Mouse (Mus musculus) hindbrain, embryonic 15.5 days (tissue): ENCODE measurements around the gene Adcy3. TPM values are rescaled to one million over a fixed set of nuclear protein-coding genes. Genes with fewer than 3 reads are reported as not detected.
A peak's percentile ranks its signal among the peaks of the same experiment; 100 is the strongest.

Experiments used
- ATAC-seq: fragments of 200-750 bp; cut with Nextera tagmentation; 2 replicates; pipeline ENCODE4 v1.8.0; 2017; ENCODE audit warnings: low read depth, moderate number of reproducible peaks, moderate TSS enrichment; ENCODE audit not compliant: low FRiP score
- H3K27ac ChIP-seq: fragments of 300-500 bp; sonication (generic); replicated peaks from 2 replicates; pipeline ENCODE4 v1.5.1; 2015; ENCODE audit warnings: mild to moderate bottlenecking, inconsistent platforms
- H3K27me3 ChIP-seq: fragments of 300-500 bp; sonication (generic); 2 replicates; pipeline ENCODE4 v1.6.1; 2015; ENCODE audit warnings: control low read depth, inconsistent platforms
- H3K36me3 ChIP-seq: fragments of 300-500 bp; sonication (generic); 2 replicates; pipeline ENCODE4 v1.6.1; 2015; ENCODE audit warnings: control low read depth, inconsistent platforms
- H3K4me1 ChIP-seq: fragments of 300-500 bp; sonication (generic); replicated peaks from 2 replicates; pipeline ENCODE4 v1.6.1; 2015; ENCODE audit warnings: control low read depth, inconsistent platforms
- H3K4me2 ChIP-seq: fragments of 300-500 bp; sonication (generic); 2 replicates; pipeline ENCODE4 v1.6.1; 2015; ENCODE audit warnings: moderate library complexity, mild to moderate bottlenecking, inconsistent platforms
- H3K4me3 ChIP-seq: fragments of 300-500 bp; sonication (generic); 2 replicates; pipeline ENCODE4 v1.5.1; 2015; ENCODE audit warnings: mild to moderate bottlenecking, inconsistent platforms
- H3K9ac ChIP-seq: fragments of 300-500 bp; sonication (generic); 2 replicates; pipeline ENCODE4 v1.6.1; 2015; ENCODE audit warnings: inconsistent platforms
- H3K9me3 ChIP-seq: fragments of 300-500 bp; sonication (generic); 2 replicates; pipeline ENCODE4 v1.6.1; 2016; ENCODE audit warnings: control low read depth, inconsistent platforms
- WGBS: fragments of 180-500 bp; shearing (Covaris S2); methylation state at CpG from one replicate; pipeline ENCODE4 v1.1.7; 2015; 5-methylcytosine and 5-hydroxymethylcytosine counted together
- polyA plus RNA-seq: library from polyadenylated mRNA; unstranded; fragments of >200 nt; fragmentation: Nextera tagmentation; extraction: Ambion mirVana; gene quantifications from 2 replicates; pipeline ENCODE4 v1.2.1, GENCODE M21; 2015

Adcy3 gene
- polyA plus RNA-seq, 1 experiment from 2014 or later, result 17.7 TPM

DNA sequence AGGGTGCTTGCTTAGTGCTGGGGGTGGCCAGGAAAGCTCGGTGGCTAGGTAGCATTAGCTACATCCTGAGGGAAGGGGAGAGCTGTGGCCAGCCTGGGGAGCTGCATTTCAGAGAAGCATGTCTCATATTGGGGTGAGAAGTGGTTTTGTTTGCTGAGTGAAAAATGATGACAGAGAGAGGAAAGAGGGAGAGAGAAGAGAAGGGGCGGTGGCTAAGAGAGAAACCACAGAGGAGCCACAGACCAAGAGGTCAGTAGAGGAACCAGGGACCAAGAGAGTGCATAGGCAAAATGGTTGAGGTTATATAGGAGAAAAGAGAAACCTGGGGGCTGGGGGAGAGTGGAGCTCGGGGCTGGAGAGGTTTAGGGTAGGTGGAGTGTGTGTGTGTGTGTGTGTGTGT, 25.3 kb downstream of the Adcy3 start:
- H3K4me1 ChIP-seq, result no peaks in the 10 kb centered on the region
- H3K27me3 ChIP-seq, result no peaks in the 10 kb centered on the region
- no peak for ATAC-seq
- no peak overlapping the region for H3K27ac ChIP-seq
- H3K4me2 ChIP-seq, result no peak overlapping the region
- no peaks in the 10 kb centered on the region for H3K36me3 ChIP-seq
- H3K9ac ChIP-seq, result no peak overlapping the region
- 90% methylated on average over 3 of the region's 3 CpGs for WGBS
- H3K9me3 ChIP-seq, result no peaks in the 10 kb centered on the region
- H3K4me3 ChIP-seq, result no peak overlapping the region

DNA sequence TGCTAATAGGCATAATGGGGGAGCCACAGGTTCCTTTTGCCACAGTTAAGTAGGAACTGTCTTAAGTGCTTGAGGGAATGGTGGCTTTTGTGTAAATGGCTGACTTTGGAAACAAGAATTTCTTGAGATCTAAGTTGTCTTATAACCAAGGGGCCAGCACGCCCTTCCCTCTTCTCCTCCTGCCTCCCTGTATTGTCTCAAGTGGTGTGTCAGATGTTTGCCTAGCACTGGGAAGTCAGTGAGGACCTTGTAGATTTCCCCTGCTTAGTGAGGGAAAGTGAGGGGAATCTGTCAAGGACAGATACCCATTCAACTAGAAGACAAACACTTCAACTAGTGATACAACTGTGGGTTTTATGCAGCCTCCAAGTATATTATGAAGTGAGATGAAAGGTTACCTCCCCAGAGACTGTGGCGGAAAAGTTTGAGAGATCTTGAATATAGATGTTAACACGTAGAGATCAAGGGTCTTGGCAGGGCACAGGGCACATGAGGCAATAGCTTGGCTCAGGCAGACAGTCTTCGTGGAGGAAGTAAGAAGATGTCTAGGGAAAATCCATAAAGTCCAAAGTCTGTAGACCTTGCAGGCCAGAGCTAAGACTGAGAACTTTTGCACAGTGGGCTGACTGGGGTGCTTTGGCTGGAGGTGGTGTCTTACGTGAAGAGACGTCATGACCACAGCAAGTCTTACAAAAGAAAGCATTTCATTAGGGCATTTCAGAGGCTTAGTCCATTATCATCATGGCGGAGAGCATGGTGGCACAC, 26.1 kb downstream of the Adcy3 start:
- Histone ChIP-seq H3K4me1 (no peaks in the 10 kb centered on the region), H3K36me3 (no peaks in the 10 kb centered on the region), H3K9me3 (no peaks in the 10 kb centered on the region), H3K27ac (no peak overlapping the region), H3K27me3 (no peaks in the 10 kb centered on the region), H3K9ac (no peak overlapping the region), H3K4me2 (no peak overlapping the region), H3K4me3 (no peak overlapping the region)
- no peak for ATAC-seq
- 92% methylated on average over 7 of the region's 7 CpGs for WGBS

DNA sequence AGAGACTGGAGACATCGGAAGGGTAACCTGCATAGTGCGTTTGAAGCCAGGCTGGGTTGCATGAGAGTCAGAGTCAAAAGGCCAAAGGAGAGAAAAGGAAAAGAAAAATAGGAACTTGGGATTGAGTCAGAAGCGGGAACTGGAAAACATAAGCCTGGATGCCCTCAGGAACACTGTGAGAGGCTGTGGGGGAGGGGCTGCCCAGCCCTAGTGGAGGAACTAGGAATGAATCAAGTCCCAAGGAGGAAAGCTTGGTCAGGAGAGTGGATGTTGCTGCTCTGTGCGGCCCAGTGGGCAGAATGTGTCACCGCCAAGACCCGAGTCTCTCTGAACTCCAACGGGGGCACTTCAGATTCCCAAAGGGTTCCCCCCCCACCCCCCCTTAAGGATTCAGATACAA, 27.4 kb downstream of the Adcy3 start:
- Histone ChIP-seq H3K9me3 (no peaks in the 10 kb centered on the region), H3K4me1 (no peaks in the 10 kb centered on the region), H3K9ac (no peak overlapping the region), H3K27me3 (no peaks in the 10 kb centered on the region), H3K4me2 (no peak overlapping the region), H3K4me3 (no peak overlapping the region), H3K27ac (no peak overlapping the region), H3K36me3 (no peaks in the 10 kb centered on the region)
- WGBS, result 75% methylated on average over 7 of the region's 7 CpGs
- no peak for ATAC-seq

DNA sequence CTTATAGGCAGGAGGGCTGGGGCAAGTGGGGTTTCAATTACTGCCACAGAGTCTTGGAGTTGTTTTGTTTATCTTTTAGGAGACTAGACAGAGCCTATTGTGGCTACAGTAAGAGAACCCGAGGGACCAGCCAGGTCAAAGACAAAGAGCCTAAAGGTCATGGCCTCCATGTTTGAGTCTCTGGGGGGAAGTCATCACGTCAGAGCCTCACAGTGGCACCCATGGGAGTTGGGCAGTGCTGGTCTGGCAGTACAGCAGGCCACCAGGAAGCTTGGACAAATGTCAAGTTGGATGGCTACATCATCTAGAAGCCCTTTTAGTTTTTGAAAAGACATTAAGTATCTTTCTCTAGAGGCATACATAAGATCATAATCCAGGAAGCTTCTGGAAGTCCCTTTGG, 30.0 kb downstream of the Adcy3 start:
- H3K4me3 ChIP-seq, result no peak overlapping the region
- no peaks in the 10 kb centered on the region for H3K27me3 ChIP-seq
- 27% methylated on average over 2 of the region's 2 CpGs for WGBS
- H3K9me3 ChIP-seq, result no peaks in the 10 kb centered on the region
- H3K27ac ChIP-seq, result no peak overlapping the region
- no peak for ATAC-seq
- H3K4me1 ChIP-seq, result no peaks in the 10 kb centered on the region
- no peak overlapping the region for H3K9ac ChIP-seq
- no peak overlapping the region for H3K4me2 ChIP-seq
- no peaks in the 10 kb centered on the region for H3K36me3 ChIP-seq

DNA sequence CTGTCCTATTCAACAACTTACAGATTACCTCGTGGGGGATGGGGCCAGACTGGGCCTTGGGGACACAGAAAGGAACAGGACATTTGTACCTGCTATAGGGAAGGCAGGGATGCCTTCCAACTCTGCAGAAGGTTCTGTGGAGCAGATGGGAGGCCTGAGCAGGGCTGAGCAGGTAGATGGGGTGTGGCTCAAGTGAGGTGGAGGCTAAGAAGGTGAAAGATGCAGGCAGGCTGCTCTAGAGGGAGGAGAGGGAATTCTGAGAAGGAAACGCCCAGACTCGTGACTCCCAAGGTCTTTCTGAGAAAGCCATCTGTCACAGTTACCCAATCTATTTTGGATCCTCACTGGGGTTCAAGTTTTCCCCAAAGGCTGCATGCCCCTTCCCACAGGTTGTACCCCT, 34.1 kb downstream of the Adcy3 start:
- WGBS, result 78% methylated on average over 3 of the region's 3 CpGs
- H3K36me3 ChIP-seq, result no peaks in the 10 kb centered on the region
- no peak overlapping the region for H3K9ac ChIP-seq
- H3K27ac ChIP-seq, result no peak overlapping the region
- no peaks in the 10 kb centered on the region for H3K9me3 ChIP-seq
- H3K4me2 ChIP-seq, result no peak overlapping the region
- H3K4me3 ChIP-seq, result no peak overlapping the region
- ATAC-seq, result no peak
- H3K4me1 ChIP-seq, result no peaks in the 10 kb centered on the region
- no peaks in the 10 kb centered on the region for H3K27me3 ChIP-seq

- Histone ChIP-seq H3K9me3 (no peaks in the 10 kb centered on the region), H3K36me3 (no peaks in the 10 kb centered on the region), H3K4me2 (no peak overlapping the region), H3K9ac (no peak overlapping the region), H3K4me1 (no peaks in the 10 kb centered on the region), H3K27ac (no peak overlapping the region), H3K27me3 (no peaks in the 10 kb centered on the region), H3K4me3 (no peak overlapping the region)
- 100% methylated on average over 1 of the region's 1 CpGs for WGBS
- ATAC-seq, result no peak
Observed at GRCm38 (mm10) chr12:4169058-4169457, 36.2 kb downstream of the Adcy3 start.

- Histone ChIP-seq H3K4me1 (no peaks in the 10 kb centered on the region), H3K36me3 (no peaks in the 10 kb centered on the region), H3K9me3 (no peaks in the 10 kb centered on the region), H3K4me3 (no peak overlapping the region), H3K27ac (no peak overlapping the region), H3K9ac (no peak overlapping the region), H3K27me3 (no peaks in the 10 kb centered on the region), H3K4me2 (no peak overlapping the region)
- ATAC-seq, result no peak
- WGBS, result 73% methylated on average over 5 of the region's 5 CpGs
Observed at GRCm38 (mm10) chr12:4169622-4170021, 36.7 kb downstream of the Adcy3 start.

DNA sequence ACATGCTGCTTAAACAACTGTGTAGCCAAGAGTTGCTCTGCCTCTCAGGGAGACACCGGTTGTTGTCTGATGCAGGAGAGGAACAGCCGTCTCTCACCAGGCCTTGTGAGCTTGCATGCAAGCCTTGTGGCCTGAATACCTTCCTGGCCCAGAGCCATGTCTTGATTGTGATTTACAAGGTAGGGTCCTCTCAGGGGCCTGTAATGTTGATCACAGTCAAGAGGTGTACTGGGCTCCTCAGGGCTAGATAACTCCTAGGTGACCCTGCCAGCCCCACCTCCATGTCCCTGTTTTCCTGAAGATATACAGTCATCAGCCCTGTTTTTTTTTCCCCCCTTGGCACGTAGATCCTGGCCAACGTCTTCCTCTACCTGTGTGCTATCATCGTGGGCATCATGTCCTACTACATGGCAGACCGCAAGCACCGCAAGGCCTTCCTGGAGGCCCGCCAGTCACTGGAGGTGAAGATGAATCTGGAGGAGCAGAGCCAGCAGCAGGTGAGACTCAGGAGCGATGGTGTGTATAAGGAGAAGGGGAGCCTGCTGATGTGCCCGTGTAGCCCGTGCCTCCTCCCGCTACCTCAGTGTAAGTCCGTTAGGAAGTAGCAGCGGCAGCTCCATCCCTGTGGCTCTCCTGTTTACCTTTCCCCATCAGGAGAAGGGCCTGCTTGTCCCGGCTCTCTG, 40.3 kb downstream of the Adcy3 start:
- ATAC-seq, result no peak
- Histone ChIP-seq H3K36me3 (no peaks in the 10 kb centered on the region), H3K9ac (no peak overlapping the region), H3K9me3 (no peaks in the 10 kb centered on the region), H3K27ac (no peak overlapping the region), H3K4me1 (no peaks in the 10 kb centered on the region), H3K4me2 (no peak overlapping the region), H3K27me3 (no peaks in the 10 kb centered on the region), H3K4me3 (no peak overlapping the region)
- WGBS, result 86% methylated on average over 15 of the region's 15 CpGs

GRCm38 (mm10) chr12:4178839-4179238, 45.9 kb downstream of the Adcy3 start:
- no peak overlapping the region for H3K9ac ChIP-seq
- 35% methylated on average over 5 of the region's 5 CpGs for WGBS
- no peaks in the 10 kb centered on the region for H3K27me3 ChIP-seq
- H3K4me3 ChIP-seq, result no peak overlapping the region
- ATAC-seq, result 0 out of 2 replicates have a peak, but pooled peaks have one; percentile 11
- no peak overlapping the region for H3K4me2 ChIP-seq
- no peaks in the 10 kb centered on the region for H3K4me1 ChIP-seq
- no peaks in the 10 kb centered on the region for H3K9me3 ChIP-seq
- no peaks in the 10 kb centered on the region for H3K36me3 ChIP-seq
- no peak overlapping the region for H3K27ac ChIP-seq

DNA sequence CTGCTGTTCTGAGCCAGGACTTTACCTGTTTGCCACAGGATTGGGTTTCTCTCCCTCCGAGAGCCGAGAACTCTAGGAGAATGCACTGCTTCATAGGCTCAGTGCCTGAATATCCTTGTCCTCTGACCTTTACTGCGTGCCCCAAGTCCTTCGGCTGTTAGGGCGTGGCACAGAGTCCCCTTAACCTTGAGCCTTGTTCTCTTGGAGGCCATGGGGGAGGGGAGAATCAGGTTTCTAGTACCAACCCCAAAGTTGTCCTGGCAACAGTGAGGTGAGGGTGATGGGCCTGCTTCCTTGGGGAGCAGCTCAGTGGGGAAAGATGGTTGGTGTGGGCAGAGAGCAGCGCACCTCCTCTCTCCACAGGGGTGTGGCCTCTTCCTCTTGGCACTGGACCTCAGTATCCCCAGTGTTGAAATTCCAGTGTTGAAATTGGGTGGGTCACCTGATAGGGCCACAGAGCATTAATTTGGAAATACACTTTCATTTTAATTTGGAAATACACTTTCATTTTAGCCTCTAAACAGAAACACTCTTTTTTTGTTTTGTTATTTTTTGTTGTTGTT, 46.8 kb downstream of the Adcy3 start:
- Histone ChIP-seq H3K9ac (no peak overlapping the region), H3K4me1 (no peaks in the 10 kb centered on the region), H3K9me3 (no peaks in the 10 kb centered on the region), H3K4me2 (no peak overlapping the region), H3K4me3 (no peak overlapping the region), H3K36me3 (no peaks in the 10 kb centered on the region), H3K27ac (no peak overlapping the region), H3K27me3 (no peaks in the 10 kb centered on the region)
- 82% methylated on average over 6 of the region's 6 CpGs for WGBS
- no peak for ATAC-seq

DNA sequence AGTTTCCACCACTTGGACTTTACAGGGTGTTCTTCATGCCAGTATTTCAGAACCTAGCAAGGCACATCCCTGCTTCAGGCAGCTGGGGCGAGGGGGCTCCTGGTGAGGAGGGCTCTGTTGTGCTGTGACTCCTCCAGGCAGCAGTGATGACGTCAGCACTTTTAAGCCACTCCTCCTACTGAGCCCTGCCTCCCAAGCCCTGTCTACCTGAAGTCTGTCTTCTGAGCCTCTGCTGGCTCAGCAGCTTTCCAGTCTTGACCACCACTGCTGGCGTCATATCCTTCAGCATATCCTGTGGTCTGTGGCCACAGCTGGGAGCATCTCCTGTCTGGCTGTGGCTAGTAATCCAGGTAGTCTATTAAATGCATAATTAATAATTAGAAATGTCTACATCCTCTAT, 47.6 kb downstream of the Adcy3 start:
- ATAC-seq, result no peak
- Histone ChIP-seq H3K4me3 (no peak overlapping the region), H3K4me1 (no peaks in the 10 kb centered on the region), H3K9me3 (no peaks in the 10 kb centered on the region), H3K27me3 (no peaks in the 10 kb centered on the region), H3K4me2 (no peak overlapping the region), H3K36me3 (no peaks in the 10 kb centered on the region), H3K27ac (no peak overlapping the region), H3K9ac (no peak overlapping the region)
- WGBS, result 72% methylated on average over 3 of the region's 3 CpGs

DNA sequence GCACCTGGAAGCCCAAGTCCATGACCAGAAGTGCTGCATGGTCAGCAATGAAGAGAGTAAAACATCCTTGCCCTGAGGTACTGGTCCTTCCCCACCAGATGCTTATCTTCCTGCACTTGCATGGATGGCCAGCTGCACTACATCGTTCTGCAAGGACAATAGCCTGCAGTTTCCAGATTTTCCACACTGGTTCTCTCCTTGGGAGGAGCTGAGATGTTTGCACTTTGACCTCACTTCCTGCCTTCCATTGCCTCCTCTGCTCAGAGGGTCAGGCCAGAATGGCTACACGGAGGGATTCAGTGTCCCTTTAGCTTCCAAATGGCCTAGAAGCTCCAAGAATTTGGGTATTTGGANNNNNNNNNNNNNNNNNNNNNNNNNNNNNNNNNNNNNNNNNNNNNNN, 51.7 kb downstream of the Adcy3 start:
- Histone ChIP-seq H3K9ac (no peak overlapping the region), H3K9me3 (no peaks in the 10 kb centered on the region), H3K27me3 (no peaks in the 10 kb centered on the region), H3K4me1 (peaks cover 11% of the 10 kb centered on the region), H3K36me3 (no peaks in the 10 kb centered on the region), H3K4me3 (no peak overlapping the region), H3K4me2 (no peak overlapping the region), H3K27ac (no peak overlapping the region)
- 74% methylated on average over 2 of the region's 2 CpGs for whole genome bisulfite sequencing
- no peak for ATAC-seq
